Comparison of ENCODE assay signal across 25 mouse cellular contexts in genomic region chr9:38427026-38427425, GRCm38 (mm10). TPM values are rescaled to one million over a fixed set of nuclear protein-coding genes. Genes with fewer than 3 reads are reported as not detected.
"Had no signal": no experiment of that assay in that cellular context is flagged by ENCODE, and none has a peak within 500 bp of the region (broad histone marks: within the 10 kb centered on the region; RNA-seq: fewer than 3 reads in every experiment).

No protein-coding gene starts in this region.

- H3K27me3 ChIP-seq: neural tube, embryonic 13.5 days; neural tube, embryonic 15.5 days; stomach, embryonic 15.5 days had no signal

- H3K4me1 ChIP-seq: neural tube, embryonic 13.5 days; neural tube, embryonic 15.5 days; stomach, embryonic 15.5 days had no signal

- H3K36me3 ChIP-seq: neural tube, embryonic 13.5 days; neural tube, embryonic 15.5 days; stomach, embryonic 15.5 days had no signal

- H3K27ac ChIP-seq: neural tube, embryonic 13.5 days; neural tube, embryonic 15.5 days; stomach, embryonic 15.5 days; stomach, postnatal 0 days had no signal

- H3K9ac ChIP-seq: neural tube, embryonic 13.5 days; neural tube, embryonic 15.5 days; stomach, embryonic 15.5 days had no signal

- H3K9me3 ChIP-seq: neural tube, embryonic 15.5 days; stomach, embryonic 15.5 days had no signal

- H3K4me2 ChIP-seq: neural tube, embryonic 13.5 days; neural tube, embryonic 15.5 days; stomach, embryonic 15.5 days had no signal

- H3K4me3 ChIP-seq: neural tube, embryonic 13.5 days; neural tube, embryonic 15.5 days; stomach, embryonic 15.5 days had no signal

- DNase-seq: retina, postnatal 1 day; right cerebral cortex, adult 18-20 months; right cerebral cortex, postnatal 14 days; right cerebral cortex, postnatal 25 days; right cerebral cortex, postnatal 4 days; spleen, adult 18-20 months; thymus, adult 18-20 months; thymus, adult 2 months; thymus, postnatal 14 days; thymus, postnatal 25 days; thymus, postnatal 36 days; thymus, postnatal 4 days had no signal

RNA-seq across cellular contexts. Expression of gene Olfr901, which starts 2.2 kb away (rescaled TPM):
- total RNA-seq: neutrophil, adult 5-6 weeks had no signal
- polyA plus RNA-seq: neural tube, embryonic 13.5 days; neural tube, embryonic 14.5 days; neural tube, embryonic 15.5 days; small intestine, adult 2 months; spleen, adult 2 months; stomach, embryonic 14.5 days; stomach, embryonic 15.5 days; stomach, embryonic 16.5 days; stomach, postnatal 0 days; testis, adult 2 months; thymus, adult 2 months; thymus, postnatal 0 days; urinary bladder, adult 2 months had no signal

RNA-seq across cellular contexts. Expression of gene Olfr902, which starts 20.4 kb away (rescaled TPM):
- total RNA-seq: neutrophil, adult 5-6 weeks had no signal
- polyA plus RNA-seq: neural tube, embryonic 13.5 days; neural tube, embryonic 14.5 days; neural tube, embryonic 15.5 days; small intestine, adult 2 months; spleen, adult 2 months; stomach, embryonic 14.5 days; stomach, embryonic 15.5 days; stomach, embryonic 16.5 days; stomach, postnatal 0 days; testis, adult 2 months; thymus, adult 2 months; thymus, postnatal 0 days; urinary bladder, adult 2 months had no signal

RNA-seq across cellular contexts. Expression of gene Olfr147, which starts 25.5 kb away (rescaled TPM):
- total RNA-seq: neutrophil, adult 5-6 weeks had no signal
- polyA plus RNA-seq: neural tube, embryonic 13.5 days; neural tube, embryonic 14.5 days; neural tube, embryonic 15.5 days; small intestine, adult 2 months; spleen, adult 2 months; stomach, embryonic 14.5 days; stomach, embryonic 15.5 days; stomach, embryonic 16.5 days; stomach, postnatal 0 days; testis, adult 2 months; thymus, adult 2 months; thymus, postnatal 0 days; urinary bladder, adult 2 months had no signal

RNA-seq across cellular contexts. Expression of gene Olfr904, which starts 35.9 kb away (rescaled TPM):
- polyA plus RNA-seq: neural tube, embryonic 13.5 days; neural tube, embryonic 14.5 days; neural tube, embryonic 15.5 days; small intestine, adult 2 months; spleen, adult 2 months; stomach, embryonic 14.5 days; stomach, embryonic 15.5 days; stomach, embryonic 16.5 days; stomach, postnatal 0 days; testis, adult 2 months; thymus, adult 2 months; thymus, postnatal 0 days; urinary bladder, adult 2 months had no signal

RNA-seq across cellular contexts. Expression of gene Olfr905, which starts 43.9 kb away (rescaled TPM):
- total RNA-seq: neutrophil, adult 5-6 weeks had no signal
- polyA plus RNA-seq: neural tube, embryonic 13.5 days; neural tube, embryonic 14.5 days; neural tube, embryonic 15.5 days; small intestine, adult 2 months; spleen, adult 2 months; stomach, embryonic 14.5 days; stomach, embryonic 15.5 days; stomach, embryonic 16.5 days; stomach, postnatal 0 days; testis, adult 2 months; thymus, adult 2 months; thymus, postnatal 0 days; urinary bladder, adult 2 months had no signal
